Mouse (Mus musculus) CH12.LX (cell line): ENCODE measurements around the gene Unc119.

Experiments
- CHD2 ChIP-seq: IDR thresholded peaks from 2 replicates; pipeline ENCODE4 v1.6.1; 2011; ENCODE audit warnings: low read length, improper control_type of control experiment
- CTCF ChIP-seq, 2 experiments: IDR thresholded peaks in 1 of 2; conservative IDR thresholded peaks in 1 of 2; 2 replicates each; pipeline ENCODE4 v1.5.1; 2011 to 2012; ENCODE audit warnings: low read depth in 2 of 2, low read length in 2 of 2, improper control_type of control experiment in 1 of 2, inconsistent platforms in 1 of 2, mild to moderate bottlenecking in 1 of 2, moderate library complexity in 1 of 2
- ELF1 ChIP-seq: IDR thresholded peaks from 2 replicates; pipeline ENCODE4 v1.6.1; 2014; ENCODE audit warnings: low read depth, mild to moderate bottlenecking, inconsistent platforms, low read length, improper control_type of control experiment
- EP300 ChIP-seq: IDR thresholded peaks from 2 replicates; pipeline ENCODE4 v1.6.1; 2011; ENCODE audit warnings: low read length, improper control_type of control experiment
- GABPA ChIP-seq: IDR thresholded peaks from 2 replicates; pipeline ENCODE4 v1.6.1; 2012; ENCODE audit warnings: low read depth, low read length, improper control_type of control experiment, inconsistent platforms; ENCODE audit not compliant: insufficient replicate concordance
- HCFC1 ChIP-seq: IDR thresholded peaks from 2 replicates; pipeline ENCODE4 v1.6.1; 2012; ENCODE audit warnings: low read depth, mild to moderate bottlenecking, inconsistent platforms, low read length, improper control_type of control experiment
- MAX ChIP-seq: IDR thresholded peaks from 2 replicates; pipeline ENCODE4 v1.6.1; 2011; ENCODE audit warnings: low read length, improper control_type of control experiment
- MXI1 ChIP-seq: IDR thresholded peaks from 2 replicates; pipeline ENCODE4 v1.6.1; 2011; ENCODE audit warnings: mild to moderate bottlenecking, low read depth, low read length, improper control_type of control experiment
- POLR2A ChIP-seq: IDR thresholded peaks from 2 replicates; pipeline ENCODE4 v1.6.1; 2011; ENCODE audit warnings: low read depth, mild to moderate bottlenecking, improper control_type of control experiment, low read length
- TCF12 ChIP-seq: IDR thresholded peaks from 2 replicates; pipeline ENCODE4 v1.6.1; 2014; ENCODE audit warnings: low read depth, mild to moderate bottlenecking, inconsistent platforms, low read length, improper control_type of control experiment
- USF2 ChIP-seq: conservative IDR thresholded peaks from 2 replicates; pipeline ENCODE4 v1.6.1; 2011; ENCODE audit warnings: low read depth, low read length, improper control_type of control experiment
- ZKSCAN1 ChIP-seq: IDR thresholded peaks from 2 replicates; pipeline ENCODE4 v1.6.1; 2012; ENCODE audit warnings: low read depth, inconsistent platforms, low read length, improper control_type of control experiment, borderline replicate concordance
- ZMIZ1 ChIP-seq: IDR thresholded peaks from 2 replicates; pipeline ENCODE4 v1.6.1; 2012; ENCODE audit warnings: low read depth, mild to moderate bottlenecking, inconsistent platforms, low read length, improper control_type of control experiment

DNA sequence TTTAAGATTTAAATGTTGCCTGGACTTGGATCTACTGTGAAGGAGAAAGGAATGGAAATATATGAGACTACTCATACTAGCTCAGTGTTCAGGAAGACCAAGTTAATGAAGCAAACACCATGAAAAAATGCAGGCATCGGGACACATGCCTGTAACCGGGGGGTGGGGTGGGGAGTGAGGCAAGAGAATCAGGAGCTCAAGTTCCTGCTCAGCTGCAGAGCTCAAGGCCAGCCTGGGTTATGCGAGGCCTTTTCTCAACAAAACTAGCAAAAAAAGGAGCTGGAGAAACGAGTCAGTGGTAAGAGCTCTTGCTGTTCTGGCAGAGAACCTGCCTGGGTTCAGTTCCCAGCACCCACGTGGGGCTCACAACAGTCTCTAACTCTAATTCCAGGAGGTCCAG, 9.3 kb upstream of the Unc119 start:
- TF ChIP-seq MXI1 (no peak), ELF1 (no peak), ZKSCAN1 (no peak), POLR2A (no peak), EP300 (no peak), CTCF (conservative IDR thresholded peaks at IDR 0.05 in 1 of 2, IDR thresholded peaks at IDR 0.05 in 1 of 2; ENCODE audit: low read depth in 2 of 2, low read length in 2 of 2) (no peak), HCFC1 (no peak), ZMIZ1 (no peak), GABPA (no peak), TCF12 (no peak), MAX (no peak), USF2 (no peak), CHD2 (no peak)
